Mouse (Mus musculus) fat pad, adult 2 months (tissue): Measurements from ENCODE around the gene Gm8108.
"Not testable (repeated sequence)": the region's sequence is repeated elsewhere in the genome, so short reads cannot be mapped to it uniquely, and the experiment has no call there.

Experiments
- DNase-seq: peaks from one replicate; pipeline ENCODE4 v3.0.0-alpha.2; 2011; ENCODE audit warnings: low read depth, low spot score; ENCODE audit errors: extremely low read depth

Gene Gm8108

DNA sequence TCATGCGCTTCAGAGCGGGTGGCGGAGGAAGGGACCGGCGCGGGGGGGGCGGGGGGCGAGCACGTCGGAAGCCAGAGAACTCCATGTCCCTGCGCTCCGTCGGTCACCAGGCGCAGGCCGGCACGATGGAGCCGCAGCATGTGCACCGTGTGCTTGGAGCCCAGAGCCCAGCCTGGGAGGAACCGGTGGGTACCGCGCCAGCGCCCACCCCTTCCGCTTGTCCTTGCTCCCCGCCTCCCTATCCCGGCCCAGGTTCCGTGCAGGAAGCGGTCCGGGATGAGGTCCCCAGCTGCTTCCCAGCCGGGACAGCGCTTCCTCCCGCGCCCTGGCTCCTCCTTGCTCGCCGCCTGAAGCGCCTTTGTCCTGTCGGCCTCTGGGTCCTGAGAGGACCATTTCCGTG, at the start of gene Gm8108:
Gene Gm8108 (plus strand): TSS at position 101 of the 400 bp plus-strand sequence.
- DNase-seq: not testable (repeated sequence)

- not testable (repeated sequence) for DNase-seq
Observed at GRCm38 (mm10) chr14:4083820-4084219, 26.5 kb upstream of the Gm8108 start, which contains the start of gene Gm3115. Gene Gm3115 (plus strand): TSS chr14:4084120.

- DNase-seq: not testable (repeated sequence)
Observed at GRCm38 (mm10) chr14:4141646-4142045, 31.3 kb downstream of the Gm8108 start.

GRCm38 (mm10) chr14:4164730-4165129, 54.4 kb downstream of the Gm8108 start, which contains the start of gene Gm3127:
Gene Gm3127 (plus strand): TSS chr14:4165030.
- not testable (repeated sequence) for DNase-seq

DNA sequence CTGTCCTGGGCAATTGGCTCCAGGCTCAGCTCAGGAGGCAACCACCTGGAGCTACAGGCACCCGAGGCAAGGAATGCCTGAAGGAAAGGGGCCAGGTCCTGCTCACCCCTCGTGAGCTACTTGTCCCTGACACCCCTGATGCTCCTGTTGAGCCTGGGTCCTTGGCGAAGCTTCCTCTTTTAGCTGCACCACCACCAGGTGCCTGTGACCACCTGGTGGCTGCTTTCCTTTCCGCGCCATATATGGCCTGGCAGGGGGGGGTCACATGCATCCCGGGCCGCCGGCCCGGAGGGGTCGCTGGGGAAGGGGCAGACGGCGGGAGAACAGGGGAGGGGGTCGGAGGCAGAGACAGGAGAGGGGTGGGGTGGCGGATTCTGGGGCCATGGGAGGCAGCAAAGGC, 71.7 kb downstream of the Gm8108 start:
- DNase-seq: not testable (repeated sequence)
